Mouse (Mus musculus): ENCODE results near the gene Stpg4.

Stpg4 gene

GRCm38 (mm10) chr17:87378354-87379159 is 49.0 kb downstream of the Stpg4 start:
- peak; percentile 75 to 77 for DNase-seq (ENCODE audit: low spot score in 2 of 2)

- peak; percentile 73 for DNase-seq (ENCODE audit: low spot score in 2 of 2)
Measured at GRCm38 (mm10) chr17:87377536-87377935, 50.0 kb downstream of the Stpg4 start.

- no peak for DNase-seq (ENCODE audit: low spot score in 2 of 2)
Measured at GRCm38 (mm10) chr17:87376831-87377471, 50.6 kb downstream of the Stpg4 start.

GRCm38 (mm10) chr17:87375941-87376511 is 51.5 kb downstream of the Stpg4 start:
- no peak for DNase-seq (ENCODE audit: low spot score in 2 of 2)

GRCm38 (mm10) chr17:87373327-87373726 is 54.2 kb downstream of the Stpg4 start:
- no peak for DNase-seq (ENCODE audit: low spot score in 2 of 2)

- peak; percentile 60 to 66 for DNase-seq (ENCODE audit: low spot score in 2 of 2)
Measured at GRCm38 (mm10) chr17:87372189-87372588, 55.4 kb downstream of the Stpg4 start.

- peak; percentile 78 to 88 for DNase-seq (ENCODE audit: low spot score in 2 of 2)
Measured at GRCm38 (mm10) chr17:87369270-87369759, 58.2 kb downstream of the Stpg4 start.

- DNase-seq (ENCODE audit: low spot score in 2 of 2), result no peak
Measured at GRCm38 (mm10) chr17:87368481-87368880, 59.1 kb downstream of the Stpg4 start.

GRCm38 (mm10) chr17:87367640-87368039 is 59.9 kb downstream of the Stpg4 start:
- peak; percentile 45 to 70 for DNase-seq (ENCODE audit: low spot score in 2 of 2)

- DNase-seq (ENCODE audit: low spot score in 2 of 2), result no peak
Measured at GRCm38 (mm10) chr17:87367228-87367627, 60.3 kb downstream of the Stpg4 start.

GRCm38 (mm10) chr17:87366520-87366919 is 61.0 kb downstream of the Stpg4 start:
- DNase-seq (ENCODE audit: low spot score in 2 of 2), result no peak

- DNase-seq (ENCODE audit: low spot score in 2 of 2), result no peak
Measured at GRCm38 (mm10) chr17:87365268-87365667, 62.3 kb downstream of the Stpg4 start.

- peak; percentile 48 to 51 for DNase-seq (ENCODE audit: low spot score in 2 of 2)
Measured at GRCm38 (mm10) chr17:87364108-87364507, 63.4 kb downstream of the Stpg4 start.

- peak in 1 of 2 experiments; percentile 36 for DNase-seq (ENCODE audit: low spot score in 2 of 2)
Measured at GRCm38 (mm10) chr17:87361132-87361531, 66.4 kb downstream of the Stpg4 start.

- DNase-seq (ENCODE audit: low spot score in 2 of 2), result no peak
Measured at GRCm38 (mm10) chr17:87357506-87357905, 70.0 kb downstream of the Stpg4 start.

GRCm38 (mm10) chr17:87356261-87356660 is 71.3 kb downstream of the Stpg4 start:
- DNase-seq (ENCODE audit: low spot score in 2 of 2), result no peak

- DNase-seq (ENCODE audit: low spot score in 2 of 2), result no peak
Measured at GRCm38 (mm10) chr17:87355456-87355855, 72.1 kb downstream of the Stpg4 start.

GRCm38 (mm10) chr17:87353745-87354320 is 73.7 kb downstream of the Stpg4 start:
- DNase-seq (ENCODE audit: low spot score in 2 of 2), result no peak

- DNase-seq (ENCODE audit: low spot score in 2 of 2), result no peak
Measured at GRCm38 (mm10) chr17:87352898-87353225, 74.7 kb downstream of the Stpg4 start.

- no peak for DNase-seq (ENCODE audit: low spot score in 2 of 2)
Measured at GRCm38 (mm10) chr17:87352106-87352897, 75.2 kb downstream of the Stpg4 start.

All from right cerebral cortex, adult 2 months (tissue).